In genomic region chr16:89991701-89992152, GRCm38 (mm10) we compare ENCODE assay signal across 8 mouse cellular contexts.
DNase-seq lines count a peak whose midpoint lies in the region; ATAC-seq lines count a peak whose summit lies in the region.

No protein-coding gene starts in this region.

- 0 out of 2 replicates have a peak, but pooled peaks cover 6% of the 10 kb centered on the region for H3K36me3 ChIP-seq in kidney, embryonic 15.5 days
- no peaks in the 10 kb centered on the region for H3K36me3 ChIP-seq in kidney, embryonic 14.5 days (ENCODE audit: control insufficient read depth, insufficient read depth, low read length)
- H3K36me3 ChIP-seq in intestine, embryonic 15.5 days = no peaks in the 10 kb centered on the region
- 0 out of 2 replicates have a peak, but pooled peaks cover 4% of the 10 kb centered on the region for H3K36me3 ChIP-seq in midbrain, embryonic 14.5 days (ENCODE audit: control insufficient read depth, insufficient read depth, low read length)

- H3K4me2 ChIP-seq in kidney, embryonic 15.5 days = no peak overlapping the region
- no peak overlapping the region for H3K4me2 ChIP-seq in kidney, embryonic 14.5 days (replicated peaks; ENCODE audit: low read depth, low read length)
- no peak overlapping the region for H3K4me2 ChIP-seq in intestine, embryonic 15.5 days (replicated peaks)
- H3K4me2 ChIP-seq in midbrain, embryonic 14.5 days (ENCODE audit: low read length) = no peak overlapping the region

- H3K9ac ChIP-seq in kidney, embryonic 15.5 days = no peak overlapping the region
- H3K9ac ChIP-seq in kidney, embryonic 14.5 days (ENCODE audit: low read depth, low read length) = no peak overlapping the region
- no peak overlapping the region for H3K9ac ChIP-seq in intestine, embryonic 15.5 days
- H3K9ac ChIP-seq in midbrain, embryonic 14.5 days (replicated peaks; ENCODE audit: low read length) = no peak overlapping the region

- 0 out of 2 replicates have a peak overlapping the region, but pooled peaks have one; percentile 10 for H3K27ac ChIP-seq in kidney, embryonic 15.5 days
- no peak overlapping the region for H3K27ac ChIP-seq in kidney, embryonic 14.5 days (ENCODE audit: low read depth, low read length)
- H3K27ac ChIP-seq in intestine, embryonic 15.5 days = peak overlapping the region; percentile 48; the same call in 1 of the 2 replicates
- H3K27ac ChIP-seq in midbrain, embryonic 14.5 days (replicated peaks; ENCODE audit: low read depth, low read length) = no peak overlapping the region

- H3K4me1 ChIP-seq in kidney, embryonic 15.5 days = peaks cover 4% of the 10 kb centered on the region; the same call in 1 of the 2 replicates
- no peaks in the 10 kb centered on the region for H3K4me1 ChIP-seq in kidney, embryonic 14.5 days (ENCODE audit: control insufficient read depth, insufficient read depth, low read length)
- H3K4me1 ChIP-seq in intestine, embryonic 15.5 days (replicated peaks) = 0 out of 2 replicates have a peak, but pooled peaks cover 7% of the 10 kb centered on the region
- no peaks in the 10 kb centered on the region for H3K4me1 ChIP-seq in midbrain, embryonic 14.5 days (ENCODE audit: control insufficient read depth, insufficient read depth, low read length)

- DNase-seq in lung, postnatal 25 days (ENCODE audit: low spot score) = peak; percentile 29
- DNase-seq in neural tube, embryonic 10.5 days (ENCODE audit: extremely low spot score, low spot score) = no peak
- DNase-seq in right cerebral cortex, postnatal 36 days (ENCODE audit: low spot score in 2 of 2) = no peak
- no peak for DNase-seq in midbrain, embryonic 14.5 days

- 79% methylated on average over 12 of the region's 12 CpGs for WGBS in kidney, embryonic 15.5 days
- 79% methylated on average over 12 of the region's 12 CpGs for WGBS in kidney, embryonic 14.5 days
- 53% methylated on average over 12 of the region's 12 CpGs for WGBS in intestine, embryonic 15.5 days
- WGBS in midbrain, embryonic 14.5 days = 82% methylated on average over 12 of the region's 12 CpGs

- no peak overlapping the region for H3K4me3 ChIP-seq in kidney, embryonic 15.5 days (replicated peaks)
- H3K4me3 ChIP-seq in kidney, embryonic 14.5 days (ENCODE audit: low read length) = no peak overlapping the region
- no peak overlapping the region for H3K4me3 ChIP-seq in intestine, embryonic 15.5 days (replicated peaks)
- H3K4me3 ChIP-seq in midbrain, embryonic 14.5 days (replicated peaks; ENCODE audit: low read depth, low read length) = no peak overlapping the region

- no peak for ATAC-seq in kidney, embryonic 15.5 days (replicated peaks; ENCODE audit: low FRiP score)
- ATAC-seq in kidney, embryonic 14.5 days (ENCODE audit: low FRiP score, low TSS enrichment) = no peak
- ATAC-seq in erythroid progenitor cell, adult 5-6 weeks (replicated peaks; ENCODE audit: low FRiP score, poor library complexity, severe bottlenecking) = peak; percentile 68
- peak; percentile 79 for ATAC-seq in intestine, embryonic 15.5 days
- no peak for ATAC-seq in midbrain, embryonic 14.5 days (ENCODE audit: low FRiP score, low TSS enrichment)

- H3K9me3 ChIP-seq in kidney, embryonic 15.5 days (replicated peaks) = peaks cover 5% of the 10 kb centered on the region; the same call in 1 of the 2 replicates
- H3K9me3 ChIP-seq in kidney, embryonic 14.5 days (ENCODE audit: control insufficient read depth, low read length) = peaks cover 5% of the 10 kb centered on the region; the same call in 1 of the 2 replicates
- no peaks in the 10 kb centered on the region for H3K9me3 ChIP-seq in intestine, embryonic 15.5 days
- no peaks in the 10 kb centered on the region for H3K9me3 ChIP-seq in midbrain, embryonic 14.5 days (ENCODE audit: control insufficient read depth, low read length)

- H3K27me3 ChIP-seq in kidney, embryonic 15.5 days = no peaks in the 10 kb centered on the region
- no peaks in the 10 kb centered on the region for H3K27me3 ChIP-seq in kidney, embryonic 14.5 days (ENCODE audit: control insufficient read depth, insufficient read depth, low read length)
- H3K27me3 ChIP-seq in intestine, embryonic 15.5 days (replicated peaks) = no peaks in the 10 kb centered on the region
- no peaks in the 10 kb centered on the region for H3K27me3 ChIP-seq in midbrain, embryonic 14.5 days (ENCODE audit: control insufficient read depth, insufficient read depth, low read length)

Comparison
In these comparisons a context has a peak if more than half of its experiments do, and no peak if none do; other contexts are left out.
1. H3K27ac ChIP-seq: peak in kidney, embryonic 15.5 days (single experiment) and intestine, embryonic 15.5 days (single experiment); none in kidney, embryonic 14.5 days (single experiment) and midbrain, embryonic 14.5 days (single experiment).
2. ATAC-seq: peak in erythroid progenitor cell, adult 5-6 weeks (single experiment) and intestine, embryonic 15.5 days (single experiment); none in kidney, embryonic 15.5 days (single experiment), kidney, embryonic 14.5 days (single experiment) and midbrain, embryonic 14.5 days (single experiment).